Mouse (Mus musculus) layer of hippocampus, adult 8-10 months (tissue): ENCODE measurements around the gene Pitpnm1. TPM values are rescaled to one million over a fixed set of nuclear protein-coding genes. Genes with fewer than 3 reads are reported as not detected.
"Not testable (repeated sequence)": the region's sequence is repeated elsewhere in the genome, so short reads cannot be mapped to it uniquely, and the experiment has no call there.

ENCODE experiments used
- DNase-seq, 2 experiments: peaks; one replicate each; pipeline ENCODE4 v3.0.0; 2022; ENCODE audit warnings: low spot score in 2 of 2
- total RNA-seq, 4 experiments: library from RNA; stranded (reverse); gene quantifications; 2 replicates each; pipeline ENCODE4 v1.2.4; 2022

Pitpnm1 gene
- 100 to 1,000 TPM; 180 to 200 (median 193) TPM for total RNA-seq

- no peak for DNase-seq
Observed at GRCm38 (mm10) chr19:4099837-4100717, at the start of gene Pitpnm1. Pitpnm1 (plus strand) TSS chr19:4099998.

GRCm38 (mm10) chr19:4051016-4051415, 48.8 kb upstream of the Pitpnm1 start:
- no peak for DNase-seq

GRCm38 (mm10) chr19:4051741-4052515, 47.9 kb upstream of the Pitpnm1 start:
- DNase-seq: peak in 1 of 2 experiments; percentile 46

- DNase-seq: no peak
Observed at GRCm38 (mm10) chr19:4052516-4053030, 47.2 kb upstream of the Pitpnm1 start.

- no peak for DNase-seq
Observed at GRCm38 (mm10) chr19:4054613-4055012, 45.2 kb upstream of the Pitpnm1 start.

GRCm38 (mm10) chr19:4055216-4055946, 44.4 kb upstream of the Pitpnm1 start:
- DNase-seq: no peak

- no peak for DNase-seq
Observed at GRCm38 (mm10) chr19:4055947-4056693, 43.7 kb upstream of the Pitpnm1 start.

- DNase-seq: no peak
Observed at GRCm38 (mm10) chr19:4056727-4057126, 43.1 kb upstream of the Pitpnm1 start.

GRCm38 (mm10) chr19:4057389-4057788, 42.4 kb upstream of the Pitpnm1 start:
- no peak for DNase-seq

GRCm38 (mm10) chr19:4057962-4058361, 41.8 kb upstream of the Pitpnm1 start:
- DNase-seq: no peak

- no peak for DNase-seq
Observed at GRCm38 (mm10) chr19:4058581-4058980, 41.2 kb upstream of the Pitpnm1 start.

GRCm38 (mm10) chr19:4059069-4059740, 40.6 kb upstream of the Pitpnm1 start, which contains the start of gene Gstp3:
Gstp3 (minus strand) TSS chr19:4059569.
- DNase-seq: no peak

GRCm38 (mm10) chr19:4060044-4060898, 39.5 kb upstream of the Pitpnm1 start:
- DNase-seq: not testable (repeated sequence)

- DNase-seq: no peak
Observed at GRCm38 (mm10) chr19:4060899-4061465, 38.8 kb upstream of the Pitpnm1 start.

GRCm38 (mm10) chr19:4063357-4063756, 36.4 kb upstream of the Pitpnm1 start:
- DNase-seq: not testable (repeated sequence)

GRCm38 (mm10) chr19:4064501-4064900, 35.3 kb upstream of the Pitpnm1 start:
- DNase-seq: not testable (repeated sequence)

GRCm38 (mm10) chr19:4066280-4066679, 33.5 kb upstream of the Pitpnm1 start:
- no peak for DNase-seq

- no peak for DNase-seq
Observed at GRCm38 (mm10) chr19:4066877-4067276, 32.9 kb upstream of the Pitpnm1 start.

GRCm38 (mm10) chr19:4068242-4068641, 31.6 kb upstream of the Pitpnm1 start:
- DNase-seq: not testable (repeated sequence)
